Mouse (Mus musculus) embryonic facial prominence, embryonic 11.5 days (tissue): ENCODE measurements around the gene Gm7075. TPM values are rescaled to one million over a fixed set of nuclear protein-coding genes. Genes with fewer than 3 reads are reported as not detected.
A peak's percentile ranks its signal among the peaks of the same experiment; 100 is the strongest.

Source experiments
- ATAC-seq: fragments of 200-750 bp; cut with Nextera tagmentation; replicated peaks from 2 replicates; pipeline ENCODE4 v1.8.0; 2017; ENCODE audit warnings: low read depth; ENCODE audit not compliant: insufficient number of reproducible peaks, low FRiP score, low TSS enrichment
- DNase-seq: peaks from one replicate; pipeline ENCODE4 v3.0.0-alpha.2; 2015; ENCODE audit warnings: low spot score
- H3K27ac ChIP-seq: fragments of 300-500 bp; sonication (generic); replicated peaks from 2 replicates; pipeline ENCODE4 v1.5.1; 2014; ENCODE audit warnings: mild to moderate bottlenecking, low read depth, low read length, control low read depth
- H3K27me3 ChIP-seq: fragments of 300-500 bp; sonication (generic); 2 replicates; pipeline ENCODE4 v1.6.1; 2014; ENCODE audit warnings: mild to moderate bottlenecking, low read length, moderate library complexity, mixed read lengths; ENCODE audit not compliant: control insufficient read depth, insufficient read depth
- H3K36me3 ChIP-seq: fragments of 300-500 bp; sonication (generic); replicated peaks from 2 replicates; pipeline ENCODE4 v1.6.1; 2014; ENCODE audit warnings: low read depth, mild to moderate bottlenecking, low read length, moderate library complexity, mixed read lengths; ENCODE audit not compliant: control insufficient read depth, insufficient read depth
- H3K4me1 ChIP-seq: fragments of 300-500 bp; sonication (generic); 2 replicates; pipeline ENCODE4 v1.6.1; 2014; ENCODE audit warnings: low read length, mixed read lengths; ENCODE audit not compliant: control insufficient read depth, insufficient read depth
- H3K4me2 ChIP-seq: fragments of 300-500 bp; sonication (generic); 2 replicates; pipeline ENCODE4 v1.6.1; 2014; ENCODE audit warnings: low read depth, mild to moderate bottlenecking, control low read depth, low read length, moderate library complexity
- H3K4me3 ChIP-seq: fragments of 300-500 bp; sonication (generic); 2 replicates; pipeline ENCODE4 v1.5.1; 2014; ENCODE audit warnings: low read depth, low read length, control low read depth
- H3K9ac ChIP-seq: fragments of 300-500 bp; sonication (generic); replicated peaks from 2 replicates; pipeline ENCODE4 v1.6.1; 2014; ENCODE audit warnings: mild to moderate bottlenecking, control low read depth, low read length
- H3K9me3 ChIP-seq: fragments of 300-500 bp; sonication (generic); replicated peaks from 2 replicates; pipeline ENCODE4 v1.6.1; 2016; ENCODE audit warnings: mild to moderate bottlenecking, low read length, inconsistent platforms, mixed read lengths; ENCODE audit not compliant: control insufficient read depth
- WGBS: fragments of 180-500 bp; shearing (Covaris S2); extraction: QIAGEN DNeasy Blood & Tissue Kit; methylation state at CpG from one replicate; pipeline ENCODE4 v1.1.7; 2014; 5-methylcytosine and 5-hydroxymethylcytosine counted together
- polyA plus RNA-seq: library from polyadenylated mRNA; unstranded; fragments of >200 nt; fragmentation: Nextera tagmentation; extraction: Ambion mirVana; gene quantifications from 2 replicates; pipeline ENCODE4 v1.2.1, GENCODE M21; 2014

Gene Gm7075
- polyA plus RNA-seq, 1 experiment from 2014 or later = not detected

DNA sequence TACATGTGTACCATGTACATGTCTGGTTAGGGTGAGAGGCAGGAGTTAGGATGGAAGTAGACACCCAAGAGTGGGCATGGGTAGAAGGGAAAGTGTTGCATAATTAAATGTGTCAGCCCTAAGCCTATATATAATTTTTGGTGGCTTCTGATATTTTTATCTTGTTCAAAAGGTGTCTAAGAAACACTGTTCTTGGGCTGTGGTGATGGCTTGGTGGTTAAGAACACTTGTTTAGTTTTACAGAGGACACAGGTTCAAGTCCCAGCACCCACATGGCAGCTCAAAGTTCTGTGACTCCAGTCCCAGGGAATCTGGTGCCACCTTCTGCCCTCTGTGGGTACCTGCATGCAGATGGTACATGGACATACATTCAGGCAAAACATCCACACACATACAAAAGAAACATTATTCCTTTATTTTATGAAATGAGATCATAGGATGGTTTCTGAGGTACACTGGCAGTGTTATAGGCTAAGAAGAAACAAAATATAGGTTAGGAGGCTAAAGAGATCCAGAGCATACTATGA is 17.2 kb upstream of the Gm7075 start:
- Histone ChIP-seq H3K4me1 (no peaks in the 10 kb centered on the region), H3K9me3 (no peaks in the 10 kb centered on the region), H3K27me3 (no peaks in the 10 kb centered on the region), H3K36me3 (no peaks in the 10 kb centered on the region), H3K4me2 (no peak overlapping the region), H3K9ac (no peak overlapping the region), H3K4me3 (no peak overlapping the region), H3K27ac (no peak overlapping the region)
- DNase-seq (no peak), ATAC-seq (no peak)

DNA sequence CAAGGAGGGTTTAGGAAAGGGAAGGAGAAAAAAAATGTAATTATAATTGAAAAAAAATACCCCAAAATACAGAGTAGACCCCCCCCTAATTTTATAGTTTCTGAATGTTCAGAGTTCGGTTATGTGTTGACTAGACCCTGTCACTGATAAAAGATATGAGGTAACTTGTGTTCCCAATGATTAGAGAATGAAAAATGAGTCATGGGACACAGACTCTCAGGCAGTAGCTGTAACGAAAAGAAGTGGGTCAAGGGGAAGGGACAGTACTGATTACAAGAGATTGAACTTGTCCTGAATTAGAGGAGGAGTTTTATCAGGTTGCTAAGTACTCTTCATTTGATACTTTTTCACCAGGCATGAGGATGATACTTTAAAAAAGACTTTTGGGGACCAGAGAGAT is 11.3 kb upstream of the Gm7075 start:
- DNase-seq (no peak), ATAC-seq (no peak)
- H3K27ac ChIP-seq = no peak overlapping the region
- H3K36me3 ChIP-seq = no peaks in the 10 kb centered on the region
- H3K9me3 ChIP-seq = no peaks in the 10 kb centered on the region
- 80% methylated on average over 2 of the region's 2 CpGs for WGBS
- no peak overlapping the region for H3K9ac ChIP-seq
- H3K4me2 ChIP-seq = no peak overlapping the region
- H3K4me1 ChIP-seq = no peaks in the 10 kb centered on the region
- H3K27me3 ChIP-seq = no peaks in the 10 kb centered on the region
- H3K4me3 ChIP-seq = no peak overlapping the region

DNA sequence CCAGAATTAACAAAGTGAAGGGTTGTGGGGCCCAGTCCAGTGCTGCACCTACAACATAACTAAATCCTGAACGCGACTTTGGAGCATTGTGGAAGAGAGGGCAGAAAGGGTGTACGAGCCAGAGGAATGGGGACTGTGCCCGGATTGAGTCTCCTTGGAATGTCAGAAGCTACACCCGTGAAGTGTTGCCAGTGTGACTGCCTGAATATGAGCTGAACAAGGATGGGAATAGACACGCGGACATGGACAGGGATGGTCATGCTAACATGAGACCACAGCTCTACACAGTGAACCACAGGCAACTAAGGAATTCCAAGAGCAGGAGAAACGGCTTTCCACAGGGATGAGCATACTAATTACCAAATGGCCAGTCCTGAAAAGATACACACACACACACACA is 10.5 kb upstream of the Gm7075 start:
- Histone ChIP-seq H3K4me3 (no peak overlapping the region), H3K27ac (no peak overlapping the region), H3K27me3 (no peaks in the 10 kb centered on the region), H3K36me3 (no peaks in the 10 kb centered on the region), H3K9me3 (no peaks in the 10 kb centered on the region), H3K9ac (no peak overlapping the region), H3K4me1 (no peaks in the 10 kb centered on the region), H3K4me2 (no peak overlapping the region)
- 94% methylated on average over 8 of the region's 8 CpGs for WGBS
- DNase-seq (no peak), ATAC-seq (no peak)

DNA sequence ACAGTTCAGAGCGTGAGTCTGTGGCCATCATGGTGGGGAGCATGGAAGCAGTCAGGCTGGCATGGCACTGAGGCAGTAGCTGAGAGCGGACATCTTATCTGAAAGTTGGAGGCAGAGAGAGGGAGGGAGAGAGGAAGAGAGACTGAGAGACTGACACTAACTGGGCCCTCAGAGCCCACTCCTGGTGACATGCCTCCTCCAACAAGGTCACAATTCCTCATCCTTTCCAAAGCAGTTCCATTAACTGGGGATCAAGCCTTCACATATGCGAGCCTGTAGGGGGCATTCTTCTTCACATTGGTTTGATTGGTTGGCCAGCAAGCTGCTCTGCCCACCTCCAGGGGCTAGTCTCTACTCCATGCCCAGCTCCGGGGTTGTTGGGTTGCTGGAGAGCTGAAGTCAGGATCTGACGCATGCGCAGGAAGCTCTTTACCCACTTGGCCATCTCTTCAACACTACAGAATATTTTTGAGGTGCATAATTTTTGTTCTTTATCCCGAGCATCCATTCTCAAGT is 9.7 kb upstream of the Gm7075 start:
- ATAC-seq (no peak), DNase-seq (no peak)
- Histone ChIP-seq H3K27ac (no peak overlapping the region), H3K27me3 (no peaks in the 10 kb centered on the region), H3K9ac (no peak overlapping the region), H3K9me3 (no peaks in the 10 kb centered on the region), H3K4me1 (no peaks in the 10 kb centered on the region), H3K36me3 (no peaks in the 10 kb centered on the region), H3K4me2 (no peak overlapping the region), H3K4me3 (no peak overlapping the region)
- 88% methylated on average over 7 of the region's 7 CpGs for whole genome bisulfite sequencing

DNA sequence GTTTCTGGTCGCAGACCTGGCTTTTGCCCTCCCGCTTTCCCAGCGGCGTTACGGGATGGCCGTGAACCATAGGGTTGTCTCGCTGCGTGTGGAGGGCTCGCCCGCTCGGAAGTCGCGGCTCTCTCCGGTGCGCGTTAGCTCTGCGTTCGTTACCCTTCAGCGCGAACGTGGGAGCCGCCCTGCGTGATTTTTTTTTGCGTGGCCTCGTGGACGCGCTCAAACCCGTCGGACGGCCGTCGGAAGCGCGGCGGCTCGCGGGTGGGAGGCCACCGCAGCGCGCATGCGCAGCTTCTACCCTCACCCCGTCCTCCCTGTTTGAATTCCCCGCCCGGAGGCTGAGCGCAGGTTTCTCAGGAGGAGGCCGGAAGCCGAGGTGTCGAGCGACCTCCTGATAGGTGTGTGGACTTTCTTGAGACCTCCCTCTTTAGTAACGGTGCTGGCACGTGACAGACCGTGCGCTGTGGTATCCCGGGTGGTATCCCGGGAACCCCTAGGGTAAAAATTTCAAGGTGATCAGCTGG is 8.3 kb upstream of the Gm7075 start, which contains the start of gene Ctnna3:
TSS of gene Ctnna3 (plus strand) at position 314 of the 521 bp plus-strand sequence.
- WGBS = under 1% methylated on average over 55 of the region's 55 CpGs
- Histone ChIP-seq H3K4me2 (peak within 1 kb of the TSS; percentile 54), H3K9me3 (no peaks in the 10 kb centered on the region), H3K9ac (peak within 1 kb of the TSS; percentile 75), H3K4me1 (no peaks in the 10 kb centered on the region), H3K27ac (0 out of 2 replicates have a peak within 1 kb of the TSS, but pooled peaks have one; percentile 56), H3K27me3 (no peaks in the 10 kb centered on the region), H3K4me3 (peak within 1 kb of the TSS; percentile 77), H3K36me3 (no peaks in the 10 kb centered on the region)
- DNase-seq (peak; percentile 95), ATAC-seq (peak; percentile 95)

DNA sequence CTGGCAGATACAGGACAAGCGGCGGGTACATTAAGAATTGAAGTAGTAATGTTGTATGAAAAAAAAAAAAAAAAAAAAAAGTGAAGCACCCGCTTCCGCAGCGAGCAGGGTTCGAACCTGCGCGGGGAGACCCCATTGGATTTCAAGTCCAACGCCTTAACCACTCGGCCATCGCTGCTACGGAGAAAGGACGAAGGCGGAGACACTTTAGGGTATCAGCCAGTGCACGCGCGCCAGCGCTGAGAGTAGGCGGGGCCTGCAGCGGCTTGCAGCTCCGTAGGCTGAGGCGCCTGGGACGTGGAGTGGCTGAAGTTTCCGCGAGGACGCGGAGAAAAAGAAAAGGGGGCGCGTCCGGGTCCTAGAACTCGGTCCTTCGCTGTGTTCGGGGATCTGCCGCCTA is 7.8 kb upstream of the Gm7075 start:
- 0% methylated on average over 34 of the region's 34 CpGs for WGBS
- Histone ChIP-seq H3K4me1 (no peaks in the 10 kb centered on the region), H3K4me3 (peak overlapping the region; percentile 77), H3K9me3 (no peaks in the 10 kb centered on the region), H3K27ac (0 out of 2 replicates have a peak overlapping the region, but pooled peaks have one; percentile 56), H3K27me3 (no peaks in the 10 kb centered on the region), H3K36me3 (no peaks in the 10 kb centered on the region), H3K4me2 (peak overlapping the region; percentile 54), H3K9ac (peak overlapping the region; percentile 75)
- DNase-seq = peak; percentile 94
- ATAC-seq = peak; percentile 88

DNA sequence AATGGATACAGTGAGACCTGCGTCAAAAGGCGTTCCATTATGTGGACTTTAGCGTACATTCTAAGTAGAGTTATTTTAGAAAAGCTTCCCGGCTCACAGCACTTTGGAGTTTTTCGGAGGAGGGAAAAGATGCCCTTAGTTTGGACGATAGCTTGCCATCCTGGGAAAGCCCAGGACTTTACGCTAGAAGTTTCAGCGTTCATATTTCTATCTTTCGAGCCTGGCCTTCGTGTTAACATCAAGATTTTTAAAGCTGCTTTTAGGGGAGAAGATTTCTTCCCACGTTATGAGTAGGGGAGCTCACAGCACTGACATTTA is 7.4 kb upstream of the Gm7075 start:
- Histone ChIP-seq H3K4me3 (peak overlapping the region; percentile 77), H3K9me3 (no peaks in the 10 kb centered on the region), H3K27ac (no peak overlapping the region), H3K4me2 (peak overlapping the region; percentile 54), H3K9ac (peak overlapping the region; percentile 22), H3K4me1 (no peaks in the 10 kb centered on the region), H3K27me3 (no peaks in the 10 kb centered on the region), H3K36me3 (no peaks in the 10 kb centered on the region)
- no peak for DNase-seq
- no peak for ATAC-seq
- 2% methylated on average over 11 of the region's 11 CpGs for WGBS

DNA sequence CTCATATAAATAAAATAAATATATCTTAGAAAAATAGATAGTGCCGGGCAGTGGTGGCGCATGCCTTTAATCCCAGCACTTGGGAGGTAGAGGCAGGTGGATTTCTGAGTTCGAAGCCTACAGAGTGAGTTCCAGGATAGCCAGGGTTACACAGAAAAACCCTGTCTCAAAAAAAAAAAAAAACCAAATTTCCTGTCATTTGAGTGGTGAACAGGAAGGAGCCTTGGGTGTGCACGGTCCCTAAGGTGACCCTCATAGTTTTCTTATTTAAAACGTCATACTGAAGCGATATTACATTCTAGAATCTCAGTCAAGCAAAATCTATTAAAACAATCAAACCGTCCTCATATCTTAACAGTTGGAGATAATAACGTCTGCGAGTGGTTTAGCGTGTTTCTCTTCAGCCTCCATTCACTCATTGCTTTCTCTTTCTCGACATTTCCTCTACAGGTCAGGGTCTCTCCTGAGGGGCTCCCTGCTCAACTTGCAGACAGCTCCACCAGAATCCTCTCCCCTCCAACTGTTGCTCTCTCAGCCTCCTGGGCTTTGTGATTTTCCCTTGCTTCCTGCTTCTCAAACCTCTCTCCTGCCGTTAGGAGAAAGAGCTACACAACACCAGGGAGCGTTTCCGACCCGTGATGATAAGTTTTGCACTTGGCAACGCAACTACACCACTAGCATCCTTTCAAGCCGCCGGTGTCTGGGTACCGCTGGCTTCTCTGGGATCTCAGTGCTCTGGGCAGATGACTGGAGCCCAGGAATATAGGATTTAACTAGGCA is 6.8 kb upstream of the Gm7075 start:
- H3K4me1 ChIP-seq = no peaks in the 10 kb centered on the region
- no peak overlapping the region for H3K27ac ChIP-seq
- H3K9ac ChIP-seq = peak overlapping the region; percentile 22
- no peaks in the 10 kb centered on the region for H3K36me3 ChIP-seq
- ATAC-seq (no peak), DNase-seq (peak; percentile 54)
- peak overlapping the region; percentile 77 for H3K4me3 ChIP-seq
- H3K4me2 ChIP-seq = peak overlapping the region; percentile 54
- 25% methylated on average over 19 of the region's 19 CpGs for WGBS
- no peaks in the 10 kb centered on the region for H3K9me3 ChIP-seq
- H3K27me3 ChIP-seq = no peaks in the 10 kb centered on the region
